Mouse (Mus musculus) MEL (cell line): ENCODE measurements around the gene Csnk2b. TPM values are rescaled to one million over a fixed set of nuclear protein-coding genes. Genes with fewer than 3 reads are reported as not detected.

Experiments
- DNase-seq: peaks from one replicate; pipeline ENCODE4 v3.0.0; 2011; ENCODE audit warnings: low read depth, low spot score
- H3K27ac ChIP-seq: 2 replicates; pipeline ENCODE4 v1.5.1; 2012; ENCODE audit warnings: low read depth, mild to moderate bottlenecking, control low read depth, low read length, moderate library complexity; ENCODE audit not compliant: control insufficient read depth
- H3K27me3 ChIP-seq, 2 experiments: fragments of 150-350 bp in 1 of 2; sonication (generic) in 1 of 2; 2 replicates each; pipeline ENCODE4 v1.6.1; 2012; ENCODE audit warnings: low read length in 2 of 2, mild to moderate bottlenecking in 2 of 2, improper control_type of control experiment in 1 of 2, moderate library complexity in 1 of 2; ENCODE audit not compliant: insufficient read depth in 2 of 2, control insufficient read depth in 1 of 2
- H3K36me3 ChIP-seq, 2 experiments: 2 replicates each; pipeline ENCODE4 v1.6.1; 2012 to 2014; ENCODE audit warnings: low read length in 2 of 2, improper control_type of control experiment in 1 of 2, inconsistent platforms in 1 of 2, mild to moderate bottlenecking in 1 of 2; ENCODE audit not compliant: insufficient read depth in 2 of 2, control insufficient read depth in 1 of 2
- H3K4me1 ChIP-seq, 2 experiments: fragments of 150-350 bp in 1 of 2; sonication (generic) in 1 of 2; 2 replicates each; pipeline ENCODE4 v1.6.1; 2012; ENCODE audit warnings: low read length in 2 of 2, improper control_type of control experiment in 1 of 2, mild to moderate bottlenecking in 1 of 2; ENCODE audit not compliant: insufficient read depth in 2 of 2, control insufficient read depth in 1 of 2
- H3K4me3 ChIP-seq, 2 experiments: fragments of 150-350 bp in 1 of 2; sonication (generic) in 1 of 2; 2 replicates each; pipeline ENCODE4 v1.5.1; 2012; ENCODE audit warnings: low read depth in 2 of 2, low read length in 2 of 2, mild to moderate bottlenecking in 2 of 2, moderate library complexity in 2 of 2, control low read depth in 1 of 2, improper control_type of control experiment in 1 of 2; ENCODE audit not compliant: control insufficient read depth in 1 of 2, insufficient read depth in 1 of 2
- H3K79me2 ChIP-seq: 2 replicates; pipeline ENCODE4 v1.6.1; 2012; ENCODE audit warnings: mild to moderate bottlenecking, low read length, moderate library complexity; ENCODE audit not compliant: control insufficient read depth, poor library complexity, insufficient read depth
- H3K9ac ChIP-seq: 2 replicates; pipeline ENCODE4 v1.6.1; 2012; ENCODE audit warnings: low read depth, mild to moderate bottlenecking, control low read depth, low read length, moderate library complexity; ENCODE audit not compliant: control insufficient read depth, poor library complexity, severe bottlenecking
- H3K9me3 ChIP-seq: fragments of 150-350 bp; sonication (generic); replicated peaks from 2 replicates; pipeline ENCODE4 v1.6.1; 2012; ENCODE audit warnings: mild to moderate bottlenecking, low read length, improper control_type of control experiment, moderate library complexity; ENCODE audit not compliant: insufficient read depth
- BHLHE40 ChIP-seq: IDR thresholded peaks from 2 replicates; pipeline ENCODE4 v1.6.1; 2012; ENCODE audit warnings: low read depth, mild to moderate bottlenecking, inconsistent platforms, low read length, improper control_type of control experiment, borderline replicate concordance
- CHD1 ChIP-seq: IDR thresholded peaks from 2 replicates; pipeline ENCODE4 v1.6.1; 2012; ENCODE audit warnings: low read depth, mild to moderate bottlenecking, inconsistent platforms, low read length, improper control_type of control experiment
- CTCF ChIP-seq, 3 experiments: IDR thresholded peaks in 2 of 3; conservative IDR thresholded peaks in 1 of 3; 2 replicates each; pipeline ENCODE4 v1.5.1; 2011 to 2012; ENCODE audit warnings: low read length in 3 of 3, low read depth in 2 of 3, mild to moderate bottlenecking in 2 of 3, improper control_type of control experiment in 1 of 3, inconsistent platforms in 1 of 3, mixed read lengths in 1 of 3, moderate library complexity in 1 of 3; ENCODE audit not compliant: control insufficient read depth in 1 of 3, insufficient read depth in 1 of 3, poor library complexity in 1 of 3, severe bottlenecking in 1 of 3
- E2F4 ChIP-seq: IDR thresholded peaks from 2 replicates; pipeline ENCODE4 v1.6.1; 2011; ENCODE audit warnings: low read depth, low read length, improper control_type of control experiment, borderline replicate concordance
- ELF1 ChIP-seq: IDR thresholded peaks from 2 replicates; pipeline ENCODE4 v1.6.1; 2014; ENCODE audit warnings: low read depth, mild to moderate bottlenecking, inconsistent platforms, low read length, improper control_type of control experiment, moderate library complexity
- EP300 ChIP-seq, 2 experiments: IDR thresholded peaks; 2 replicates each; pipeline ENCODE4 v1.6.1; 2011; ENCODE audit warnings: improper control_type of control experiment in 2 of 2, low read length in 2 of 2, low read depth in 1 of 2, mild to moderate bottlenecking in 1 of 2
- GATA1 ChIP-seq: IDR thresholded peaks from 2 replicates; pipeline ENCODE4 v1.6.1; 2011; ENCODE audit warnings: low read depth, low read length, improper control_type of control experiment
- HCFC1 ChIP-seq: IDR thresholded peaks from 2 replicates; pipeline ENCODE4 v1.6.1; 2012; ENCODE audit warnings: low read depth, mild to moderate bottlenecking, inconsistent platforms, low read length, improper control_type of control experiment, moderate library complexity
- JUND ChIP-seq: IDR thresholded peaks from 2 replicates; pipeline ENCODE4 v1.6.1; 2011; ENCODE audit warnings: low read depth, mild to moderate bottlenecking, improper control_type of control experiment, low read length
- MAFK ChIP-seq: IDR thresholded peaks from 2 replicates; pipeline ENCODE4 v1.6.1; 2011; ENCODE audit warnings: low read depth, mild to moderate bottlenecking, low read length, improper control_type of control experiment, borderline replicate concordance
- MAX ChIP-seq: IDR thresholded peaks from 2 replicates; pipeline ENCODE4 v1.6.1; 2011; ENCODE audit warnings: low read length, improper control_type of control experiment
- MAZ ChIP-seq: IDR thresholded peaks from 2 replicates; pipeline ENCODE4 v1.6.1; 2012; ENCODE audit warnings: low read depth, mild to moderate bottlenecking, inconsistent platforms, low read length, improper control_type of control experiment
- MEF2A ChIP-seq: IDR thresholded peaks from 2 replicates; pipeline ENCODE4 v1.6.1; 2014; ENCODE audit warnings: low read depth, mild to moderate bottlenecking, inconsistent platforms, low read length, improper control_type of control experiment; ENCODE audit not compliant: poor library complexity, insufficient replicate concordance, severe bottlenecking; ENCODE audit errors: extremely low read depth
- MXI1 ChIP-seq: IDR thresholded peaks from 2 replicates; pipeline ENCODE4 v1.6.1; 2011; ENCODE audit warnings: mild to moderate bottlenecking, low read depth, low read length, improper control_type of control experiment
- MYB ChIP-seq: IDR thresholded peaks from 2 replicates; pipeline ENCODE4 v1.6.1; 2011; ENCODE audit warnings: mild to moderate bottlenecking, low read depth, low read length, improper control_type of control experiment
- MYC ChIP-seq: IDR thresholded peaks from 2 replicates; pipeline ENCODE4 v1.6.1; 2011; ENCODE audit warnings: low read depth, mild to moderate bottlenecking, low read length, improper control_type of control experiment, moderate library complexity
- NELFE ChIP-seq: IDR thresholded peaks from 2 replicates; pipeline ENCODE4 v1.6.1; 2011; ENCODE audit warnings: low read depth, low read length, improper control_type of control experiment
- NRF1 ChIP-seq: IDR thresholded peaks from 2 replicates; pipeline ENCODE4 v1.6.1; 2014; ENCODE audit warnings: low read depth, mild to moderate bottlenecking, inconsistent platforms, low read length, improper control_type of control experiment, moderate library complexity; ENCODE audit not compliant: poor library complexity, insufficient read depth, severe bottlenecking
- POLR2AphosphoS5 ChIP-seq: IDR thresholded peaks from 2 replicates; pipeline ENCODE4 v1.6.1; 2012; ENCODE audit warnings: low read depth, borderline replicate concordance, mild to moderate bottlenecking, inconsistent platforms, low read length, moderate library complexity, mixed read lengths
- RAD21 ChIP-seq: IDR thresholded peaks from 2 replicates; pipeline ENCODE4 v1.6.1; 2011; ENCODE audit warnings: mild to moderate bottlenecking, low read depth, low read length, improper control_type of control experiment
- RCOR1 ChIP-seq: IDR thresholded peaks from 2 replicates; pipeline ENCODE4 v1.6.1; 2012; ENCODE audit warnings: low read depth, mild to moderate bottlenecking, inconsistent platforms, low read length, improper control_type of control experiment
- SIN3A ChIP-seq: IDR thresholded peaks from 2 replicates; pipeline ENCODE4 v1.6.1; 2012; ENCODE audit warnings: low read length, improper control_type of control experiment, inconsistent platforms
- SMC3 ChIP-seq: IDR thresholded peaks from 2 replicates; pipeline ENCODE4 v1.6.1; 2011; ENCODE audit warnings: low read depth, low read length, improper control_type of control experiment
- TAL1 ChIP-seq: IDR thresholded peaks from 2 replicates; pipeline ENCODE4 v1.6.1; 2012; ENCODE audit warnings: mild to moderate bottlenecking, inconsistent platforms, low read length, moderate library complexity, mixed read lengths
- TBP ChIP-seq: IDR thresholded peaks from 2 replicates; pipeline ENCODE4 v1.8.0; 2011; ENCODE audit warnings: low read depth, low read length, improper control_type of control experiment
- UBTF ChIP-seq: IDR thresholded peaks from 2 replicates; pipeline ENCODE4 v1.6.1; 2012; ENCODE audit warnings: low read depth, mild to moderate bottlenecking, inconsistent platforms, low read length, improper control_type of control experiment, moderate library complexity, borderline replicate concordance; ENCODE audit not compliant: insufficient read depth
- USF1 ChIP-seq: IDR thresholded peaks from 2 replicates; pipeline ENCODE4 v1.6.1; 2014; ENCODE audit warnings: low read depth, mild to moderate bottlenecking, inconsistent platforms, low read length, improper control_type of control experiment, moderate library complexity
- USF2 ChIP-seq, 2 experiments: IDR thresholded peaks; 2 replicates each; pipeline ENCODE4 v1.6.1; 2011 to 2012; ENCODE audit warnings: improper control_type of control experiment in 2 of 2, low read length in 2 of 2, borderline replicate concordance in 1 of 2, inconsistent platforms in 1 of 2, low read depth in 1 of 2, mild to moderate bottlenecking in 1 of 2; ENCODE audit not compliant: insufficient read depth in 1 of 2
- ZC3H11A ChIP-seq: IDR thresholded peaks from 2 replicates; pipeline ENCODE4 v1.6.1; 2012; ENCODE audit warnings: low read depth, mild to moderate bottlenecking, inconsistent platforms, low read length, improper control_type of control experiment
- ZKSCAN1 ChIP-seq: IDR thresholded peaks from 2 replicates; pipeline ENCODE4 v1.6.1; 2012; ENCODE audit warnings: low read depth, mild to moderate bottlenecking, inconsistent platforms, low read length, improper control_type of control experiment, moderate library complexity
- ZMIZ1 ChIP-seq: IDR thresholded peaks from 2 replicates; pipeline ENCODE4 v1.6.1; 2012; ENCODE audit warnings: low read depth, mild to moderate bottlenecking, inconsistent platforms, low read length, improper control_type of control experiment, moderate library complexity
- ZNF384 ChIP-seq: IDR thresholded peaks from 2 replicates; pipeline ENCODE4 v1.6.1; 2012; ENCODE audit warnings: low read depth, mild to moderate bottlenecking, inconsistent platforms, low read length, improper control_type of control experiment
- polyA plus RNA-seq, 2 experiments: library from polyadenylated mRNA; stranded (reverse) in 1 of 2; unstranded in 1 of 2; fragments of >175 nt in 1 of 2; fragments of >200 nt in 1 of 2; gene quantifications; 2 replicates each; pipeline versions ENCODE4 v1.2.1 to v1.2.4; 2012; ENCODE audit warnings: low replicate concordance in 2 of 2, low read depth in 1 of 2; ENCODE audit not compliant: insufficient read length in 2 of 2, insufficient read depth in 1 of 2, missing spikeins in 1 of 2
- total RNA-seq: library from RNA; depleted of rRNA; stranded (reverse); fragments of 300-350 nt; gene quantifications from 2 replicates; pipeline ENCODE4 v1.2.3, GENCODE M21; 2012

The Csnk2b gene
- total and polyA plus RNA-seq, 3 experiments: 222 to 607 TPM; not detected in 1

- peaks cover 13% of the 10 kb centered on the region for H3K79me2 ChIP-seq
- no peaks in the 10 kb centered on the region for H3K27me3 ChIP-seq
- H3K36me3 ChIP-seq: peaks cover 0 to 9% of the 10 kb centered on the region in 2 experiments; a peak in 2 of 4 replicates
- no peak overlapping the region for H3K27ac ChIP-seq
- no peak overlapping the region for H3K4me3 ChIP-seq
- DNase-seq: peak; percentile 89
- H3K4me1 ChIP-seq: peaks cover 6 to 23% of the 10 kb centered on the region in 2 experiments
- no peak overlapping the region for H3K9ac ChIP-seq
- H3K9me3 ChIP-seq: no peaks in the 10 kb centered on the region
- TF ChIP-seq ZNF384 (peak; percentile 98), USF1 (no peak), MYB (no peak), NRF1 (no peak), RCOR1 (no peak), JUND (peak; percentile 15; the same call in 1 of the 2 replicates), MXI1 (no peak), EP300 (IDR thresholded peaks at IDR 0.05; ENCODE audit: low read depth in 1 of 2, low read length in 2 of 2) (no peak), GATA1 (no peak), MEF2A (no peak), MAFK (no peak), MAZ (0 out of 2 replicates have a peak, but pooled peaks have one; percentile 43), CTCF (IDR thresholded peaks at IDR 0.05 in 2 of 3, conservative IDR thresholded peaks at IDR 0.05 in 1 of 3; ENCODE audit: control insufficient read depth in 1 of 3, insufficient read depth in 1 of 3, low read depth in 2 of 3, low read length in 3 of 3, poor library complexity in 1 of 3, severe bottlenecking in 1 of 3) (peak; percentile 53 to 85 (median 61)), ELF1 (no peak), USF2 (IDR thresholded peaks at IDR 0.05; ENCODE audit: borderline replicate concordance in 1 of 2, insufficient read depth in 1 of 2, low read depth in 1 of 2, low read length in 2 of 2) (no peak), E2F4 (no peak), MYC (peak; percentile 66), TBP (no peak), POLR2AphosphoS5 (no peak), ZMIZ1 (no peak), MAX (no peak), ZC3H11A (peak; percentile 87), RAD21 (peak; percentile 87), CHD1 (no peak), UBTF (no peak), SIN3A (peak; percentile 68; the same call in 1 of the 2 replicates), SMC3 (peak; percentile 90), HCFC1 (peak; percentile 61), TAL1 (no peak), NELFE (no peak), BHLHE40 (no peak), ZKSCAN1 (peak; percentile 47; the same call in 1 of the 2 replicates)
Observed at GRCm38 (mm10) chr17:35168541-35169207, 46.8 kb upstream of the Csnk2b start.
